Mouse (Mus musculus) central nervous system, embryonic 18 days (tissue): ENCODE measurements around the gene Arhgap45. TPM values are rescaled to one million over a fixed set of nuclear protein-coding genes. Genes with fewer than 3 reads are reported as not detected.

ENCODE experiments used
- polyA plus RNA-seq: library from polyadenylated mRNA; depleted of rRNA; stranded (reverse); fragments of >200 nt; gene quantifications from 2 replicates; pipeline ENCODE4 v1.2.3, GENCODE M21; 2012; rRNA removed

Arhgap45 gene
- polyA plus RNA-seq = 2.2 and 2.4 TPM in 2 replicates

GRCm38 (mm10) chr10:80016511-80016910, at the start of gene Arhgap45:
Arhgap45 (plus strand) TSS chr10:80016653.

GRCm38 (mm10) chr10:79970415-79971182, 45.9 kb upstream of the Arhgap45 start, which contains the start of gene Grin3b:
Grin3b (plus strand) TSS chr10:79970715.

GRCm38 (mm10) chr10:79984195-79984816, 32.1 kb upstream of the Arhgap45 start, which contains the start of gene Tmem259:
Tmem259 (minus strand) TSS chr10:79984330.

GRCm38 (mm10) chr10:79988506-79989271, 27.8 kb upstream of the Arhgap45 start, which contains the start of gene Cnn2:
Cnn2 (plus strand) TSS chr10:79988584.

GRCm38 (mm10) chr10:79996272-79997033, 20.0 kb upstream of the Arhgap45 start, which contains the start of gene Abca7:
Abca7 (plus strand) TSS chr10:79996494.

GRCm38 (mm10) chr10:80039559-80039979, 23.1 kb downstream of the Arhgap45 start, which contains the start of gene Polr2e:
Polr2e (minus strand) TSS chr10:80039795.

GRCm38 (mm10) chr10:80047041-80047565, 30.6 kb downstream of the Arhgap45 start, which contains the start of gene Gpx4:
Gpx4 (plus strand) TSS chr10:80047166.

Other genes starting within 250 kb of the Arhgap45 start
- 118 and 136 TPM in 2 replicates for gene Rnf126, start 249.7 kb upstream of the Arhgap45 start, polyA plus RNA-seq
- 3.5 and 4.5 TPM in 2 replicates for gene Fstl3, start 239.4 kb upstream of the Arhgap45 start, polyA plus RNA-seq
- gene Prss57, start 225.7 kb upstream of the Arhgap45 start, polyA plus RNA-seq = 0.26 and 0.39 TPM in 2 replicates
- gene Palm, start 223.1 kb upstream of the Arhgap45 start, polyA plus RNA-seq = 177 and 219 TPM in 2 replicates
- gene Misp, start 195.7 kb upstream of the Arhgap45 start, polyA plus RNA-seq = 0.54 and 0.57 TPM in 2 replicates
- gene Ptbp1, start 162.2 kb upstream of the Arhgap45 start, polyA plus RNA-seq = 82.1 and 86.6 TPM in 2 replicates
- gene Prtn3, start 142.2 kb upstream of the Arhgap45 start, polyA plus RNA-seq = 15.8 and 16.7 TPM in 2 replicates
- 680 and 811 TPM in 2 replicates for gene Plppr3, start 142.0 kb upstream of the Arhgap45 start, polyA plus RNA-seq
- gene Elane, start 130.4 kb upstream of the Arhgap45 start, polyA plus RNA-seq = not detected in 2 replicates
- 0.34 and 0.37 TPM in 2 replicates for gene Cfd, start 125.8 kb upstream of the Arhgap45 start, polyA plus RNA-seq
- gene Med16, start 107.7 kb upstream of the Arhgap45 start, polyA plus RNA-seq = 53.6 and 60.9 TPM in 2 replicates
- not detected in 2 replicates for gene Gm26602, start 105.8 kb upstream of the Arhgap45 start, polyA plus RNA-seq
- 6.1 and 6.5 TPM in 2 replicates for gene Kiss1r, start 99.7 kb upstream of the Arhgap45 start, polyA plus RNA-seq
- gene R3hdm4, start 95.4 kb upstream of the Arhgap45 start, polyA plus RNA-seq = 172 and 208 TPM in 2 replicates
- gene Arid3a, start 89.6 kb upstream of the Arhgap45 start, polyA plus RNA-seq = 4.2 TPM in 2 replicates
- 67.9 and 76.6 TPM in 2 replicates for gene Wdr18, start 56.5 kb upstream of the Arhgap45 start, polyA plus RNA-seq
- 0.40 and 0.45 TPM in 2 replicates for gene Grin3b, start 45.9 kb upstream of the Arhgap45 start, polyA plus RNA-seq
- gene Tmem259, start 32.3 kb upstream of the Arhgap45 start, polyA plus RNA-seq = 200 and 218 TPM in 2 replicates
- 18.9 and 19.8 TPM in 2 replicates for gene Cnn2, start 28.1 kb upstream of the Arhgap45 start, polyA plus RNA-seq
- 7.1 and 7.5 TPM in 2 replicates for gene Abca7, start 20.2 kb upstream of the Arhgap45 start, polyA plus RNA-seq
- 242 and 245 TPM in 2 replicates for gene Polr2e, start 23.1 kb downstream of the Arhgap45 start, polyA plus RNA-seq
- 421 and 492 TPM in 2 replicates for gene Gpx4, start 30.5 kb downstream of the Arhgap45 start, polyA plus RNA-seq
- 23.6 and 27.5 TPM in 2 replicates for gene Sbno2, start 88.9 kb downstream of the Arhgap45 start, polyA plus RNA-seq
- gene Stk11, start 99.2 kb downstream of the Arhgap45 start, polyA plus RNA-seq = 83.3 and 90.0 TPM in 2 replicates
- 451 and 454 TPM in 2 replicates for gene Atp5d, start 122.0 kb downstream of the Arhgap45 start, polyA plus RNA-seq
- 161 and 178 TPM in 2 replicates for gene Cbarp, start 124.2 kb downstream of the Arhgap45 start, polyA plus RNA-seq
- gene Midn, start 131.6 kb downstream of the Arhgap45 start, polyA plus RNA-seq = 71.4 and 90.3 TPM in 2 replicates
- 393 and 405 TPM in 2 replicates for gene Cirbp, start 149.3 kb downstream of the Arhgap45 start, polyA plus RNA-seq
- 14.0 and 17.9 TPM in 2 replicates for gene 1600002K03Rik, start 156.3 kb downstream of the Arhgap45 start, polyA plus RNA-seq
- gene Efna2, start 162.8 kb downstream of the Arhgap45 start, polyA plus RNA-seq = 39.2 and 42.5 TPM in 2 replicates
- gene Mum1, start 209.8 kb downstream of the Arhgap45 start, polyA plus RNA-seq = 51.1 and 52.1 TPM in 2 replicates
- gene Ndufs7, start 232.5 kb downstream of the Arhgap45 start, polyA plus RNA-seq = 302 and 305 TPM in 2 replicates
- 18.8 and 24.7 TPM in 2 replicates for gene Gamt, start 244.4 kb downstream of the Arhgap45 start, polyA plus RNA-seq
- 128 and 136 TPM in 2 replicates for gene Dazap1, start 244.8 kb downstream of the Arhgap45 start, polyA plus RNA-seq